Mouse (Mus musculus): ENCODE results near the gene Pla2g6. TPM values are rescaled to one million over a fixed set of nuclear protein-coding genes. Genes with fewer than 3 reads are reported as not detected.

The Pla2g6 gene
- total and polyA plus RNA-seq, 3 experiments, result 9.3 to 20.9 (median 14.8) TPM

DNA sequence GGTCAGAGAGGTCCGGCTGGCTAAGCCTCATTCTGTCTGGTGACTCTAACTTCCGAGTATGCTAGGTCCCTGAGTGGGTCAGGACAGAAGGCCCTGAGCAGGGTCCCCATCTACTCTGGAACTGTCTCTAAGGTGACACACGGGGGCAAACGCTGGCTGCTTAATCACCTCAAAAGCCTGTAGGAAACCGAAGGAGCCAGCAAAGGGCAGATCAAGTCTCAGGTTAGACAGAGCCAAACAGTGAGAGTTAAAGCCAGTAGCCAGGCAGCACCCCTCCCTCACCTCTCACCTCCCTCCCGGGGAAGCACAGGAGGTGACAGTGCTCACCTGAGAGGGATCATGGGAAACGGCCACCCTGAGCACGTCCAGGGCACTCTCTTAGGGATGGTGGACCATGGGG, 24.5 kb downstream of the Pla2g6 start:
- TF ChIP-seq RAD21 (IDR thresholded peaks at IDR 0.05; ENCODE audit: low read depth, low read length), result no peak
- peaks cover 86 to 97% of the 10 kb centered on the region in 2 experiments for H3K36me3 ChIP-seq (replicated peaks in 1 of 2; ENCODE audit: control insufficient read depth in 1 of 2, insufficient read depth in 1 of 2, low read length in 1 of 2)
- in situ Hi-C loops (cut with MboI; ENCODE audit: low pct_ligation_motif_present, low pct_unique_long_range_greater_than_20kb, low sequenced_read_pairs), result no loop called here

DNA sequence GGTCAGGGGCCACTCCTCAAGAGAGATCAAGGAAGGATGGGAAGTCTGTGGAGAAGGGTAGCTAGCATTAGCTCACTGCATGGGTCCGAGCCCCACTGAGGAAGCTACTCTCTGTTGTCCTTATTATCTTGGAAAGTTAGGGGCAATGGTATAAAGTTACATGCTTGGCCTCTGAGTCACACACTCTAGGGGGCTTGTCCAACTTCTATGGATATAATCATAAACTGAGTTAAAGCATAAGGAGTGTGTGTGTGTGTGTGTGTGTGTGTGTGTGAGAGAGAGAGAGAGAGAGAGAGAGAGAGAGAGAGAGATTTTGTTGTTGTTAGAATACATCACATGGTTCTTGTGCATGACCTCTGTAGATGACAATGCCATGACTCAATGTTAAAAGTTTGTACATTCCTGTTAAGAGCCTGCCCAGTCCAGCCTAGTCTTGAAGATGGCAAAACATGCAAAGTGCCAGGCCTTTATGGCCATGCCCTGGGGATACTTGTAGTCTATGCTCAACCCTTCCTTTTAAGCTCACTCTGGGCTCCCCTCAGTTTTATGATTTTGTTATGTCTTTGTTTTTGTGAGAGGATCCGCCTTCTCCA, 28.5 kb downstream of the Pla2g6 start:
- no peak for TF ChIP-seq E2F4 (IDR thresholded peaks at IDR 0.05; ENCODE audit: insufficient replicate concordance, low read depth, low read length)
- no peak for TF ChIP-seq GABPA (IDR thresholded peaks at IDR 0.05; ENCODE audit: insufficient replicate concordance, low read depth, low read length)
- TF ChIP-seq NELFE (IDR thresholded peaks at IDR 0.05; ENCODE audit: low read depth, low read length), result no peak
- no peak for TF ChIP-seq ZKSCAN1 (IDR thresholded peaks at IDR 0.05; ENCODE audit: borderline replicate concordance, low read depth, low read length)
- no peak for TF ChIP-seq TCF12 (IDR thresholded peaks at IDR 0.05; ENCODE audit: low read depth, low read length)
- TF ChIP-seq ZNF384 (IDR thresholded peaks at IDR 0.05; ENCODE audit: low read depth, low read length), result no peak
- TF ChIP-seq POLR2AphosphoS2 (IDR thresholded peaks at IDR 0.05; ENCODE audit: low read depth, low read length), result no peak
- no peak for TF ChIP-seq RCOR1 (conservative IDR thresholded peaks at IDR 0.05; ENCODE audit: low read depth, low read length)
- TF ChIP-seq MEF2A (IDR thresholded peaks at IDR 0.05; ENCODE audit: borderline replicate concordance, low read depth, low read length), result no peak
- no peak for TF ChIP-seq KAT2A (IDR thresholded peaks at IDR 0.05; ENCODE audit: insufficient replicate concordance, low read length)
- TF ChIP-seq MAFK (IDR thresholded peaks at IDR 0.05; ENCODE audit: insufficient replicate concordance, low read length), result no peak
- TF ChIP-seq MAZ (IDR thresholded peaks at IDR 0.05; ENCODE audit: low read depth, low read length), result no peak
- TF ChIP-seq MAX (IDR thresholded peaks at IDR 0.05; ENCODE audit: low read length), result no peak
- no peak for TF ChIP-seq NRF1 (IDR thresholded peaks at IDR 0.05; ENCODE audit: low read depth, low read length)
- no peak for TF ChIP-seq ZC3H11A (IDR thresholded peaks at IDR 0.05; ENCODE audit: low read depth, low read length)
- TF ChIP-seq JUND (conservative IDR thresholded peaks at IDR 0.05; ENCODE audit: low read depth, low read length), result no peak
- no peak for TF ChIP-seq HCFC1 (IDR thresholded peaks at IDR 0.05; ENCODE audit: low read depth, low read length)
- H3K4me1 ChIP-seq (ENCODE audit: control insufficient read depth in 1 of 2, insufficient read depth in 2 of 2), result no peaks in the 10 kb centered on the region
- peaks cover 72 to 89% of the 10 kb centered on the region in 2 experiments for H3K36me3 ChIP-seq (replicated peaks in 1 of 2; ENCODE audit: control insufficient read depth in 1 of 2, insufficient read depth in 1 of 2, low read length in 1 of 2)
- H3K9ac ChIP-seq (ENCODE audit: insufficient read depth, low read depth), result no peak overlapping the region
- no peaks in the 10 kb centered on the region for H3K27me3 ChIP-seq (replicated peaks)
- H3K4me2 ChIP-seq (ENCODE audit: insufficient read depth, low read depth, poor library complexity, severe bottlenecking), result no peak overlapping the region
- dilution Hi-C loops (cut with MboI; ENCODE audit: extremely low pct_ligation_motif_present, extremely low pct_unique_long_range_greater_than_20kb, low sequenced_read_pairs) (no loop called here), in situ Hi-C loops (cut with MboI; ENCODE audit: low pct_ligation_motif_present, low pct_unique_long_range_greater_than_20kb, low sequenced_read_pairs) (no loop called here)
- H3K4me3 ChIP-seq (replicated peaks in 1 of 3; ENCODE audit: low read depth in 2 of 3, low read length in 2 of 3, poor library complexity in 1 of 3), result no peak overlapping the region
- H3K79me2 ChIP-seq (replicated peaks; ENCODE audit: control insufficient read depth, extremely low read depth, insufficient read depth, poor library complexity, severe bottlenecking), result no peaks in the 10 kb centered on the region
- no peak for DNase-seq (ENCODE audit: extremely low read depth)
- H3K9me3 ChIP-seq (replicated peaks; ENCODE audit: low read length), result no peaks in the 10 kb centered on the region
- no peak overlapping the region for H3K27ac ChIP-seq (ENCODE audit: insufficient read depth, low read depth)

More for the DNA sequence above, 24.5 kb downstream of the Pla2g6 start:
- no peak overlapping the region for H3K9ac ChIP-seq (ENCODE audit: insufficient read depth, low read depth)
- H3K4me2 ChIP-seq (ENCODE audit: insufficient read depth, low read depth, poor library complexity, severe bottlenecking), result no peak overlapping the region
- no peak overlapping the region for H3K4me3 ChIP-seq (replicated peaks in 1 of 3; ENCODE audit: low read depth in 2 of 3, low read length in 2 of 3, poor library complexity in 1 of 3)
- dilution Hi-C loops (cut with MboI; ENCODE audit: extremely low pct_ligation_motif_present, extremely low pct_unique_long_range_greater_than_20kb, low sequenced_read_pairs), result no loop called here
- H3K4me1 ChIP-seq (ENCODE audit: control insufficient read depth in 1 of 2, insufficient read depth in 2 of 2), result peaks cover 0 to 30% of the 10 kb centered on the region in 2 experiments; a peak in 2 of 4 replicates
- no peak overlapping the region for H3K27ac ChIP-seq (ENCODE audit: insufficient read depth, low read depth)
- no peaks in the 10 kb centered on the region for H3K79me2 ChIP-seq (replicated peaks; ENCODE audit: control insufficient read depth, extremely low read depth, insufficient read depth, poor library complexity, severe bottlenecking)
- no peak for DNase-seq (ENCODE audit: extremely low read depth)
- H3K27me3 ChIP-seq (replicated peaks), result no peaks in the 10 kb centered on the region
- no peaks in the 10 kb centered on the region for H3K9me3 ChIP-seq (replicated peaks; ENCODE audit: low read length)
